Mouse (Mus musculus) midbrain, embryonic 13.5 days (tissue): ENCODE data around the gene Gm17349. TPM values are rescaled to one million over a fixed set of nuclear protein-coding genes. Genes with fewer than 3 reads are reported as not detected.
"Not testable (repeated sequence)": the region's sequence is repeated elsewhere in the genome, so short reads cannot be mapped to it uniquely, and the experiment has no call there.

ENCODE experiments used
- ATAC-seq: fragments of 200-750 bp; cut with Nextera tagmentation; 2 replicates; pipeline ENCODE4 v1.8.0; 2017; ENCODE audit warnings: mild to moderate bottlenecking, moderate TSS enrichment, moderate library complexity
- H3K27ac ChIP-seq: fragments of 300-500 bp; sonication (generic); 2 replicates; pipeline ENCODE4 v1.5.1; 2015; ENCODE audit warnings: inconsistent platforms, mild to moderate bottlenecking, moderate library complexity
- H3K27me3 ChIP-seq: fragments of 300-500 bp; sonication (generic); 2 replicates; pipeline ENCODE4 v1.6.1; 2015; ENCODE audit warnings: mild to moderate bottlenecking, inconsistent platforms
- H3K36me3 ChIP-seq: fragments of 300-500 bp; sonication (generic); 2 replicates; pipeline ENCODE4 v1.6.1; 2015; ENCODE audit warnings: mild to moderate bottlenecking, inconsistent platforms
- H3K4me1 ChIP-seq: fragments of 300-500 bp; sonication (generic); replicated peaks from 2 replicates; pipeline ENCODE4 v1.6.1; 2015; ENCODE audit warnings: inconsistent platforms
- H3K4me2 ChIP-seq: fragments of 300-500 bp; sonication (generic); replicated peaks from 2 replicates; pipeline ENCODE4 v1.6.1; 2015; ENCODE audit warnings: moderate library complexity, mild to moderate bottlenecking, inconsistent platforms
- H3K4me3 ChIP-seq: fragments of 300-500 bp; sonication (generic); replicated peaks from 2 replicates; pipeline ENCODE4 v1.5.1; 2015; ENCODE audit warnings: mild to moderate bottlenecking, inconsistent platforms
- H3K9ac ChIP-seq: fragments of 300-500 bp; sonication (generic); replicated peaks from 2 replicates; pipeline ENCODE4 v1.6.1; 2015; ENCODE audit warnings: mild to moderate bottlenecking, inconsistent platforms
- H3K9me3 ChIP-seq: fragments of 300-500 bp; sonication (generic); 2 replicates; pipeline ENCODE4 v1.6.1; 2016; ENCODE audit warnings: mild to moderate bottlenecking, inconsistent platforms
- WGBS: fragments of 180-500 bp; shearing (Covaris S2); methylation state at CpG from one replicate; pipeline ENCODE4 v1.1.7; 2015; 5-methylcytosine and 5-hydroxymethylcytosine counted together
- polyA plus RNA-seq: library from polyadenylated mRNA; unstranded; fragments of >200 nt; fragmentation: Nextera tagmentation; extraction: Ambion mirVana; gene quantifications from 2 replicates; pipeline ENCODE4 v1.2.1, GENCODE M21; 2015

Gm17349 gene
- polyA plus RNA-seq, 1 experiment from 2014 or later: not detected

- Histone ChIP-seq H3K9me3 (no peaks in the 10 kb centered on the region), H3K4me2 (peak overlapping the region; percentile 94), H3K27ac (peak overlapping the region; percentile 97), H3K4me3 (peak overlapping the region; percentile 85), H3K36me3 (peaks cover 56% of the 10 kb centered on the region), H3K4me1 (peaks cover 32% of the 10 kb centered on the region), H3K27me3 (no peaks in the 10 kb centered on the region), H3K9ac (peak overlapping the region; percentile 98)
- no peak for ATAC-seq
- WGBS: 55% methylated on average over 5 of the region's 5 CpGs
Measured at GRCm38 (mm10) chr15:99703676-99704040, 1.6 kb downstream of the Gm17349 start.

DNA sequence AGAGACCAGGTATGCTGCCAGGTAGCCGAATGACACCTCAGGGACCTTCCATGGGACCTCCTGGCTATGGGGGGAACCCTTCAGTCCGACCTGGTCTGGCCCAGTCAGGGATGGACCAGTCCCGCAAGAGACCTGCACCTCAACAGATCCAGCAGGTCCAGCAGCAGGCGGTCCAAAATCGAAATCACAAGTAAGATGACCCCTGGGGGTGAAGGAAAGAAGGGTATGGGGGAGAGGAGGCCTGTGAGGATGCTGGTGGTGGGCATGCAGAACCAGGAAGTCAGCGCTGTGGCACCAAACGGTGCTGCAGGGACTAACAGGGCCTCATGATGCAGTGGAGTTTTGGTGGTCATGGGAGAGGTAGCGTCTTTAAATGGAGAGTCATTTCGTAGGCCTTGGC, 2.2 kb downstream of the Gm17349 start:
- WGBS: 58% methylated on average over 9 of the region's 9 CpGs
- Histone ChIP-seq H3K36me3 (peaks cover 56% of the 10 kb centered on the region), H3K27ac (peak overlapping the region; percentile 97), H3K4me1 (peaks cover 32% of the 10 kb centered on the region), H3K4me2 (peak overlapping the region; percentile 94), H3K9me3 (no peaks in the 10 kb centered on the region), H3K9ac (peak overlapping the region; percentile 98), H3K4me3 (peak overlapping the region; percentile 85), H3K27me3 (no peaks in the 10 kb centered on the region)
- no peak for ATAC-seq

DNA sequence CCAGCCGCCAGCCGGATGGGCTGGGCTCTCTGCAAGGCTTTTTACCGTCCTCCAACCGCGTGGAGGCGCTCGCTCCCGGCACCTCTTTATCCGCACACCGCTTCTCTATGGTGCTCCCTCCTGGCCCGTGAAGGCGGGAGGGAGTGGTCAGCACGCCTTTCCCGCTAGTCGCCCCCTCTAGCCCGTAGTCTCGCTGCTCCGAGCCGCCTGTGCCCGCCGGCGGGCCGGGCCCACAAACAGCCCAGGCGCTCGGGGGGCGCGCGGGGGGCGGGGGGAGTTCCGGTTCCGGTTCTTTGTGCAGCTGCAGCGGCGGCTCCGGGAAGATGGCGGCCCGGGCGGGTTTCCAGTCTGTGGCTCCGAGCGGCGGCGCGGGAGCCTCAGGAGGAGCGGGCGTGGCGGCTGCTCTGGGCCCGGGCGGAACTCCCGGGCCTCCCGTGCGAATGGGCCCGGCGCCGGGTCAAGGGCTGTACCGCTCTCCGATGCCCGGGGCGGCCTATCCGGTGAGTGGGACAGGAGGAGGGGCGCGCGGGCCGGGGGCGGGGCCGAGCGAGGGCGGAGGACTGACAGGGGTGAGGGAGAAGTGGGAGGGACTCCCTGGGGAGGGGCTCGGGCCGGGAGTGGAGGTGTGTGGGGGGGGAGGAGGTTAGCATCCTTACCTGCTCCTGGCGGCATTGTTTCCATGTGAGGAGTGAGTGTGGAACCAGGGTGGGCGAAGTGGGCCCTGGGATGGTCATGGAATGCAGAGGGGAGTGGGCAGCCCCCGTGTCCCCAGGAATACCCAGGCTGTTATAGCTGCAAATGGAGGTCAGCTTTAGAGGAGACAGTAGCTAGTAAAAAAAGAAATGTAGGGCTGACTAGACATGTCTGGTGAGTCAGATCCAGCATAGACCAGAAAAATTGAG, 3.0 kb downstream of the Gm17349 start, which contains the start of gene Smarcd1:
Gene Smarcd1, plus strand, starts transcription at position 131 of the 902 bp plus-strand sequence.
- WGBS: 1% methylated on average over 52 of the region's 71 CpGs
- Histone ChIP-seq H3K27ac (peak within 1 kb of the TSS; percentile 97), H3K4me2 (peak within 1 kb of the TSS; percentile 94), H3K4me3 (peak within 1 kb of the TSS; percentile 85), H3K9ac (peak within 1 kb of the TSS; percentile 98), H3K9me3 (no peaks in the 10 kb centered on the region), H3K4me1 (peaks cover 32% of the 10 kb centered on the region), H3K27me3 (peaks cover 3% of the 10 kb centered on the region; the same call in 1 of the 2 replicates), H3K36me3 (peaks cover 56% of the 10 kb centered on the region)
- peak; percentile 97 for ATAC-seq

DNA sequence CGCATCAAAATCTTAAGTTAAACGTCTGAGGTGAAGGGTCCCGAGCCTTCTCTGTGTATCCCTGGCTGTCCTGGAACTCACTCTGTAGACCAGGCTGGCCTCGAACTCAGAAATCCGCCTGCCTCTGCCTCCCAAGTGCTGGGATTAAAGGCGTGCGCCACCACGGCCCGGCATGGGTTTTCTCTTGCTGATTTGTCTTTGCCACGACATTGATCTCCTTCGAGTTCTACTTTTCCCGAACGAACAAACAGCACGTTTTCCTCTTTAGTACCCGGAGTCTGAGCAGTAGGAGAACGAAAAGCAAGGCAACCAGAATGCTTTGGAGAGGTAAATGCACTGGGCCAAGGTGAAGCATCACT, 3.7 kb downstream of the Gm17349 start:
- peak overlapping the region; percentile 37 for H3K4me2 ChIP-seq
- not testable (repeated sequence) for ATAC-seq
- 45% methylated on average over 16 of the region's 16 CpGs for WGBS

GRCm38 (mm10) chr15:99700219-99701106, 4.8 kb downstream of the Gm17349 start:
- H3K9me3 ChIP-seq: no peaks in the 10 kb centered on the region
- no peak overlapping the region for H3K4me3 ChIP-seq
- no peak for ATAC-seq
- H3K9ac ChIP-seq: 0 out of 2 replicates have a peak overlapping the region, but pooled peaks have one; percentile 5
- H3K4me2 ChIP-seq: no peak overlapping the region
- H3K27ac ChIP-seq: no peak overlapping the region
- 87% methylated on average over 18 of the region's 18 CpGs for WGBS
- H3K4me1 ChIP-seq: peaks cover 25% of the 10 kb centered on the region
- peaks cover 12% of the 10 kb centered on the region for H3K27me3 ChIP-seq
- peaks cover 59% of the 10 kb centered on the region for H3K36me3 ChIP-seq

More for the DNA sequence above, 3.7 kb downstream of the Gm17349 start:
- not testable (repeated sequence) for H3K27me3 ChIP-seq, H3K9me3 ChIP-seq
- peak overlapping the region; percentile 85 for H3K4me3 ChIP-seq
- peaks cover 56% of the 10 kb centered on the region for H3K36me3 ChIP-seq
- H3K4me1 ChIP-seq: peaks cover 32% of the 10 kb centered on the region
- H3K9ac ChIP-seq: 0 out of 2 replicates have a peak overlapping the region, but pooled peaks have one; percentile 98
- peak overlapping the region; percentile 97 for H3K27ac ChIP-seq

GRCm38 (mm10) chr15:99699715-99700114, 5.6 kb downstream of the Gm17349 start:
- Histone ChIP-seq H3K4me1 (peaks cover 24% of the 10 kb centered on the region), H3K9me3 (no peaks in the 10 kb centered on the region), H3K36me3 (peaks cover 64% of the 10 kb centered on the region), H3K4me2 (no peak overlapping the region), H3K27ac (no peak overlapping the region), H3K27me3 (peaks cover 12% of the 10 kb centered on the region), H3K4me3 (no peak overlapping the region), H3K9ac (no peak overlapping the region)
- WGBS: 89% methylated on average over 10 of the region's 10 CpGs
- no peak for ATAC-seq

DNA sequence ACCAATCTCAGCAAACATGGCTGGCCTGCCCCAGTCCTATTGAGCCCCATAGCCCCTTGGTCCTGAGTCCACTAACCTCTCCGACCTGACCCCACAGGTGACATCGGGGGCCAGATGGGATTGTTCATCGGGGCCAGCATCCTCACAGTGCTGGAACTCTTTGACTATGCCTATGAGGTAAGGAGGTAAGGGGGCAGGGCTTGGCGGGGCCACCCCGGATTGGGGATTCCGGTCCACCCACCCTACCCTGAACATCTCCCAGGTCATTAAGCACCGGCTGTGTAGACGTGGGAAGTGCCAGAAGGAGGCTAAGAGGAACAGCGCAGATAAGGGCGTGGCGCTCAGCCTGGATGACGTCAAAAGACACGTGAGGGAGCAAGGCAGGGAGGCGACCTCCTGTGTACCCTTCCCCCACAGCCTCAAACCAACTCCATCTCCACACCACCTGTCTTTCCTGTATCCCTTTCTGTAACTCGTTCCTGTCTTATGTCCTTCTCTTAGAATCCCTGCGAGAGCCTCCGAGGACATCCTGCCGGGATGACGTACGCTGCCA, 6.7 kb downstream of the Gm17349 start:
- Histone ChIP-seq H3K9ac (no peak overlapping the region), H3K4me2 (no peak overlapping the region), H3K27ac (no peak overlapping the region), H3K36me3 (peaks cover 58% of the 10 kb centered on the region), H3K27me3 (peaks cover 12% of the 10 kb centered on the region), H3K9me3 (no peaks in the 10 kb centered on the region), H3K4me1 (peaks cover 23% of the 10 kb centered on the region), H3K4me3 (no peak overlapping the region)
- ATAC-seq: no peak
- 45% methylated on average over 20 of the region's 20 CpGs for WGBS

GRCm38 (mm10) chr15:99697309-99697708, 8.0 kb downstream of the Gm17349 start:
- H3K4me1 ChIP-seq: peaks cover 25% of the 10 kb centered on the region
- no peak overlapping the region for H3K9ac ChIP-seq
- no peak overlapping the region for H3K27ac ChIP-seq
- H3K27me3 ChIP-seq: peaks cover 12% of the 10 kb centered on the region
- H3K36me3 ChIP-seq: peaks cover 60% of the 10 kb centered on the region
- no peaks in the 10 kb centered on the region for H3K9me3 ChIP-seq
- 55% methylated on average over 2 of the region's 2 CpGs for WGBS
- no peak for ATAC-seq
- H3K4me2 ChIP-seq: no peak overlapping the region
- H3K4me3 ChIP-seq: no peak overlapping the region

- Histone ChIP-seq H3K9me3 (no peaks in the 10 kb centered on the region), H3K27me3 (peaks cover 7% of the 10 kb centered on the region), H3K9ac (peak overlapping the region; percentile 46), H3K4me1 (peaks cover 53% of the 10 kb centered on the region), H3K4me3 (no peak overlapping the region), H3K4me2 (peak overlapping the region; percentile 1; the same call in 1 of the 2 replicates), H3K36me3 (peaks cover 28% of the 10 kb centered on the region), H3K27ac (peak overlapping the region; percentile 49; the same call in 1 of the 2 replicates)
- WGBS: 43% methylated on average over 9 of the region's 9 CpGs
- peak; percentile 65 for ATAC-seq
Measured at GRCm38 (mm10) chr15:99691976-99692375, 13.3 kb downstream of the Gm17349 start.

DNA sequence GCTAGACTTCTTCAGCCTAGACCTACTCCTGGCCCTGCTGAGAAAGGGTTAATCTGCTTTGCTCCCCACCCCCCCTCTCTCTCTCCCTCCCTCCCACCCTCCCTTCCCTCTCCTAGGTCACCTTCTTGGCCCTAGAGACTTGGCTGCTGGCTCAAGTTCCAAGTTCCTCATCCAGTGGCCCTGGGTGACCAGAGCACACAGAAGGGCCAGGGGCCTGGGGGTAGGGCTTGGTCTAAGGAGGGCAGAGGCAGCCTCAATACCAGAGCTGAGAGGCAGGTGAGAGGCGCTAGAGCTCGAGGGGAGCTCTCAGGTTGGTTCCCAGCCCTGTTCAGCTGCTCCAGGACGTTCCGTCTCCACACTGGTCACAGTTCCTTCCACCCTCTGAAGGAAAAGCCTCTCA, 14.4 kb downstream of the Gm17349 start:
- Histone ChIP-seq H3K36me3 (peaks cover 25% of the 10 kb centered on the region), H3K9me3 (no peaks in the 10 kb centered on the region), H3K4me3 (no peak overlapping the region), H3K27ac (0 out of 2 replicates have a peak overlapping the region, but pooled peaks have one; percentile 58), H3K27me3 (no peaks in the 10 kb centered on the region; the same call in 1 of the 2 replicates), H3K9ac (peak overlapping the region; percentile 46; the same call in 1 of the 2 replicates), H3K4me1 (peaks cover 53% of the 10 kb centered on the region), H3K4me2 (no peak overlapping the region)
- 25% methylated on average over 4 of the region's 4 CpGs for WGBS
- no peak for ATAC-seq

DNA sequence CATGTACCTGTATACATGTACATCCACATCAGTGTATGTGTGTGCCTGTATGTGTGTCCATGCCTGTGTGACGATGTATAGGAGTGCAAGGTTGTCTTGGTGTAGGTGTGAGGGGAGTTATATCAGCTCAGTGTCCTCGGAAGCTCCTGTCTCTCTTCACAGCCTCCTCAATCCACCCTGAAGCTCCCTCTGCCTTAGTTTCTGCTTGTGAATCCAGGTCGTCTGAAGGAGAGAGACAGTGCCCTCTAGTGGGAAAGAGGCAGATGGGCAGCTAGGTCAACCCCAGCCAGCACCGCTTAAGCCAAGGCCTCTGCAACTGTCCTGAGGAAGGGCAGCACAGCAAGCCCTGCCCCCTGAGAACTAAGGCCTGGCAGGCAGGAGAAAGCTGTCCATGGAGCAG, 16.6 kb downstream of the Gm17349 start:
- peak; percentile 62 for ATAC-seq
- 6% methylated on average over 4 of the region's 4 CpGs for WGBS

More for the DNA sequence above, 16.6 kb downstream of the Gm17349 start:
- no peak overlapping the region for H3K4me3 ChIP-seq
- H3K9me3 ChIP-seq: no peaks in the 10 kb centered on the region
- peaks cover 19% of the 10 kb centered on the region for H3K36me3 ChIP-seq
- peaks cover 40% of the 10 kb centered on the region for H3K4me1 ChIP-seq
- H3K27ac ChIP-seq: no peak overlapping the region; the same call in 1 of the 2 replicates
- no peak overlapping the region for H3K9ac ChIP-seq
- H3K4me2 ChIP-seq: no peak overlapping the region
- H3K27me3 ChIP-seq: no peaks in the 10 kb centered on the region
